Mouse (Mus musculus): ENCODE measurements around the gene Gm13304. TPM values are rescaled to one million over a fixed set of nuclear protein-coding genes. Genes with fewer than 3 reads are reported as not detected.
"Not testable (repeated sequence)": the region's sequence is repeated elsewhere in the genome, so short reads cannot be mapped to it uniquely, and the experiment has no call there.

Gm13304 gene
- 10 to 100 TPM; 13.5 to 15.8 TPM for total RNA-seq (2021)

GRCm38 (mm10) chr4:42114517-42114916 lies at the start of gene Gm13304:
Gene Gm13304 (plus strand): TSS chr4:42114817.
- DNase-seq, result not testable (repeated sequence)

DNA sequence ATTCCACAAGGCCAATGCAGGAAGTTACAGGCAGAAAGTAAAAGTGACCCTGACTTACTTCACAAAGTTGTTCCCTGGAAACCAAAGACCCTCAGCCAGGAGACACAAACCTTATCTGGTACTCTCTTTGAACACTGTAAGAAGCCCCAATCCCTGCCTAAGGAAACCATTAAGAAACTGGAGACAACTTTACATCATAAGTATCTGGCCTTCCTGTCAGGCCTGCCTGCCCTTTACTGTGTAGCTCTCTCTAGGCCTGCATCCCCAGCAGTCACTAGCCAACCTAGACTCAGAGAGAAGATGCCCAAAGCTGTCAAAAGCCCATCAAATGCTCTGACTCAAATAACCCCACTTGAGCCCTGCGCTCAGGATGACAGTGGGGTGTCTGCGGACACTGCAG lies 23.7 kb upstream of the Gm13304 start, which contains the start of gene Gm3893:
TSS of gene Gm3893 (plus strand) at position 301 of the 400 bp plus-strand sequence.
- not testable (repeated sequence) for DNase-seq

GRCm38 (mm10) chr4:42153136-42153535 lies 38.5 kb downstream of the Gm13304 start, which contains the start of gene Gm13306:
Gene Gm13306 (plus strand): TSS chr4:42153436.
- DNase-seq, result not testable (repeated sequence)

Other genes with a start within 250 kb of the Gm13304 start
- not detected for gene Gm21541, start 211.2 kb upstream of the Gm13304 start, total RNA-seq (2021)
- 10 to 100 TPM; 17.4 to 20.9 TPM for gene Gm20878, start 173.2 kb upstream of the Gm13304 start, total RNA-seq (2021)
- 1 to 10 TPM; 1.2 to 1.8 TPM for gene Fam205a4, start 148.8 kb upstream of the Gm13304 start, total RNA-seq (2021)
- 1 to 10 TPM; 2.7 to 3.4 TPM for gene Gm21093, start 80.1 kb upstream of the Gm13304 start, total RNA-seq (2021)
- not detected for gene Gm3893, start 23.6 kb upstream of the Gm13304 start, total RNA-seq (2021)
- gene Gm13306, start 38.6 kb downstream of the Gm13304 start, total RNA-seq (2021), result 10 to 100 TPM in 1 of 2 experiments, 1 to 10 TPM in 1; 7.6 to 10.8 TPM
- gene Gm13305, start 53.8 kb downstream of the Gm13304 start, total RNA-seq (2021), result 1 to 10 TPM; 2.1 to 5.0 TPM
- gene Gm10600, start 125.8 kb downstream of the Gm13304 start, total RNA-seq (2021), result 1 to 10 TPM; 7.2 to 8.1 TPM
- not detected for gene Ccl21b, start 140.9 kb downstream of the Gm13304 start, total RNA-seq (2021)
- not detected for gene Gm21953, start 179.4 kb downstream of the Gm13304 start, total RNA-seq (2021)
- under 1 TPM; 0.15 to 0.65 TPM for gene Fam205a3, start 203.5 kb downstream of the Gm13304 start, total RNA-seq (2021)

Measured in layer of hippocampus, postnatal 36 days (tissue).